Mouse (Mus musculus): ENCODE data around the gene Abhd2.

Gene Abhd2

GRCm38 (mm10) chr7:79323855-79324254, 50.9 kb downstream of the Abhd2 start:
- no peak for DNase-seq (ENCODE audit: low spot score)

GRCm38 (mm10) chr7:79328769-79329168, 55.8 kb downstream of the Abhd2 start:
- no peak for DNase-seq (ENCODE audit: low spot score)

GRCm38 (mm10) chr7:79331197-79331596, 58.2 kb downstream of the Abhd2 start:
- DNase-seq (ENCODE audit: low spot score): no peak

- no peak for DNase-seq (ENCODE audit: low spot score)
Measured at GRCm38 (mm10) chr7:79333419-79333818, 60.4 kb downstream of the Abhd2 start.

- DNase-seq (ENCODE audit: low spot score): no peak
Measured at GRCm38 (mm10) chr7:79336362-79336910, 63.4 kb downstream of the Abhd2 start.

GRCm38 (mm10) chr7:79345902-79346301, 72.9 kb downstream of the Abhd2 start:
- DNase-seq (ENCODE audit: low spot score): peak; percentile 83

GRCm38 (mm10) chr7:79346555-79347075, 73.6 kb downstream of the Abhd2 start:
- no peak for DNase-seq (ENCODE audit: low spot score)

- no peak for DNase-seq (ENCODE audit: low spot score)
Measured at GRCm38 (mm10) chr7:79347108-79347813, 74.3 kb downstream of the Abhd2 start.

GRCm38 (mm10) chr7:79348816-79349215, 75.8 kb downstream of the Abhd2 start:
- no peak for DNase-seq (ENCODE audit: low spot score)

GRCm38 (mm10) chr7:79349738-79350386, 76.9 kb downstream of the Abhd2 start:
- peak; percentile 78 for DNase-seq (ENCODE audit: low spot score)

- DNase-seq (ENCODE audit: low spot score): peak; percentile 57
Measured at GRCm38 (mm10) chr7:79358350-79359182, 85.6 kb downstream of the Abhd2 start.

- no peak for DNase-seq (ENCODE audit: low spot score)
Measured at GRCm38 (mm10) chr7:79359183-79359435, 86.1 kb downstream of the Abhd2 start.

- DNase-seq (ENCODE audit: low spot score): no peak
Measured at GRCm38 (mm10) chr7:79360056-79360455, 87.1 kb downstream of the Abhd2 start.

- no peak for DNase-seq (ENCODE audit: low spot score)
Measured at GRCm38 (mm10) chr7:79362208-79362607, 89.2 kb downstream of the Abhd2 start.

- DNase-seq (ENCODE audit: low spot score): no peak
Measured at GRCm38 (mm10) chr7:79362830-79363229, 89.8 kb downstream of the Abhd2 start.

- no peak for DNase-seq (ENCODE audit: low spot score)
Measured at GRCm38 (mm10) chr7:79363370-79364043, 90.5 kb downstream of the Abhd2 start.

GRCm38 (mm10) chr7:79368664-79369063, 95.7 kb downstream of the Abhd2 start:
- DNase-seq (ENCODE audit: low spot score): no peak

GRCm38 (mm10) chr7:79369416-79369815, 96.4 kb downstream of the Abhd2 start:
- DNase-seq (ENCODE audit: low spot score): no peak

GRCm38 (mm10) chr7:79371321-79371879, 98.4 kb downstream of the Abhd2 start:
- peak; percentile 91 for DNase-seq (ENCODE audit: low spot score)

- DNase-seq (ENCODE audit: low spot score): no peak
Measured at GRCm38 (mm10) chr7:79374017-79374416, 101.0 kb downstream of the Abhd2 start.

GRCm38 (mm10) chr7:79375594-79375993, 102.6 kb downstream of the Abhd2 start:
- DNase-seq (ENCODE audit: low spot score): no peak
